Mouse (Mus musculus): ENCODE measurements around the gene Pnmal1.

The Pnmal1 gene

DNA sequence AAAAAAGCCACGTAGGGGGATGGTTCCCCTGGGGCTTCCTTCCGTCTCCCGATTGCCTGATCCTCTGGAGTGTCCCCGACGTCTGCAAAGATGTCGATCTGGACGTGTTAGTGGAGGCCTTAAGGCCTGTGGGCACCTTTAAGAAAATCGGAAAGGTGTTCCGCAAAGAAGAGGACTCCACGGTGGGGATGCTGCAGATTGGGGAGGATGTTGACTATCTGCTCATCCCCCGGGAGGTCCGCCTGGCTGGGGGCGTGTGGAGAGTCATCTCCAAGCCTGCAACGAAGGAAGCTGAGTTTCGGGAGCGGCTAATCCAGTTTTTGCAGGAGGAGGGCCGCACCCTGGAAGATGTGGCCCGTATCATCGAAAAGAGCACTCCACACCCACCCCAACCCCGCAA is 34.9 kb downstream of the Pnmal1 start:
- no peak for DNase-seq (ENCODE audit: extremely low read depth, low read depth)

DNA sequence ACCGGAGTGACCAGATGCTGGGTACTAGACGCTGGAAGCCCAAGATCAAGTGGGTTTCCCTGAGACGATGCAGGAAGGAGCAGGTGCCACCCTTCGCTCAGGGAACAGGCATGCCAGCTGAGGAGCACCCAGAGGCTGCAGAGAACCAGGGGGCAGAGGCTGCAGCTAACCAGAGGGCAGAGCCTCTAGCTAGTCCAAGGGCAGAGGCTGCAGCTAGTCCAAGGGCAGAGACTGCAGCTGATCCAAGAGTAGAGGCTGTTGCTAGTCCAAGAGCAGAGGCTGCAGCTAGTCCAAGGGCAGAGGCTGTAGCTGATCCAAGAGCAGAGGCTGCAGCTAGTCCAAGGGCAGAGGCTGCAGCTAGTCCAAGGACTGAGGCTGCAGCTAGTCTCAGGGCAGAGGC is 35.9 kb downstream of the Pnmal1 start:
- no peak for DNase-seq (ENCODE audit: extremely low read depth, low read depth)

DNA sequence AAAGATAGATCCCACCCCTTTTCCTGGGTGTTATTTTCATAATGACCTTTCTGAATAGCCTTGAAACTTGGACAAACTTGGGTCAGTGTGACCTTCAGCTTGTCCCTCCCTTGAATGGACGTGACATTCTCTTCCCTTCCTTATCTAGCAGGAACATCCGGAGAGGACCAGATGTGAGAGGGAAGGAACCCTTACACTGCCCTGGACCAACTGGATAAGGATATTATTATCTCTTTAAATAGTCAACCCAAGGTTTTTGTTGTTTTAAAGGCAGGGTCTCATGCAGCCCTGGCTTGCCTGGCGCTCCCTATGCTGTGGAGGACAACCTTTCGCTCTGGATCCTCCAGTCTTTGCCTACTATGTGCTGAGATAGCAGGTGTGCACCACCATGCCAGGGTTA is 39.8 kb downstream of the Pnmal1 start:
- DNase-seq (ENCODE audit: extremely low read depth, low read depth), result peak; percentile 49

DNA sequence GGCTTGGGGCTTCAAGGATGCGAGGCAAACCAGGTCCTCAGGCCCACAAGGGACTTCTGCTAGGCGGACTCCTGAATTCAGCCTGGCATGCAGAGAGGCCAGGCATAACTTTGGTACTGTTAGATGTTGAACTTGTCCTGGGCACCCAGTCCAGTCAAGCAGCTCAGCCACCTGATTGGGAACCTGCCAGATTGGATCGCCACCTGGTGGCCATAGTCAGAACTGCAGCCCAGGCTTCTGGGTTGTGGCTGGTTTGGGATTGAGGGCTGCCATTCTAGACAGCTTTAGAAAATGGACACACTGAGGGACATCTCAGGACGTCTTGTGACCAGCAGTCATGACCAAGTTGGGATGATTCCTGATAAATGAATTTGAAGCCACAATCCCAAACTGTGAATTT is 40.2 kb downstream of the Pnmal1 start:
- DNase-seq (ENCODE audit: extremely low read depth, low read depth), result peak; percentile 46

DNA sequence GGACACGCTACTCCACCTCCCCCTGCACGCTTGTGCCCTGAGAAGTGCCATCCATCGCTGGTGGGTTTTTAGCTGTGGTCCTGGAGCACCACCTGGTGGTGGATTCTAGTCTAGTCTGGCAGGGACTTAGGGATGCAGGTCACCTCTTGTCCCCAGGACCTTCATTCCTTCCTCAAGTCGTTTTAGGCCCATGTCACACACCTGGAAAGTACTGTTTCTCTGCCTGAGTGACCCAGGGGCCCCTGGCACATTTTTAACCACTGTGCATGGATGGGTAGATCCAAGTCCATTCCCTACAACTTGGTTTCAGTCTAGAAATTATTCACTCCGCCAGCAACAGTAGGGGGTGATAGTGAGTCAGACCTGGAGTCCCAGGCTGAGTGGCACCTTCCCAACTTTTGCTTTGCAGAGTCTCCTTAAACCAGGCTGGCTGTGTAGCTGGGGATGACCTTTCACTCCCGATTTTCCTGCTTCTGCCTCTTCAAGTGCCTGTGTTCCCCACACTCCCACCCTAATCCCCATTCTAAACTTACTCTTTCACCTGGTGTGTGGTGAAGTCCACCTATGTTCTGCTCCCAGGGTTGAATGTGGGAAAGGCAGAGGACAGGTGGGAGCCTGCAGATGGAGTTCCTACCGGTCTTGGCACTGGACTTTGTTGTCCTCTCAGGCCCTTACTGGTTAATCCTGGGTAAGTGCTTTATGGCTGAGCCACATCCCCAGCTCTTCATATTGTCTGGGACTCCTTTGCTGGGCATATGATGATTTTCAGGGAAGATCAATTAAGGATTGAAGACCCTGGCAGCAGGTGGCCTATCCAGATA is 43.1 kb downstream of the Pnmal1 start:
- peak; percentile 58 for DNase-seq (ENCODE audit: extremely low read depth, low read depth)

DNA sequence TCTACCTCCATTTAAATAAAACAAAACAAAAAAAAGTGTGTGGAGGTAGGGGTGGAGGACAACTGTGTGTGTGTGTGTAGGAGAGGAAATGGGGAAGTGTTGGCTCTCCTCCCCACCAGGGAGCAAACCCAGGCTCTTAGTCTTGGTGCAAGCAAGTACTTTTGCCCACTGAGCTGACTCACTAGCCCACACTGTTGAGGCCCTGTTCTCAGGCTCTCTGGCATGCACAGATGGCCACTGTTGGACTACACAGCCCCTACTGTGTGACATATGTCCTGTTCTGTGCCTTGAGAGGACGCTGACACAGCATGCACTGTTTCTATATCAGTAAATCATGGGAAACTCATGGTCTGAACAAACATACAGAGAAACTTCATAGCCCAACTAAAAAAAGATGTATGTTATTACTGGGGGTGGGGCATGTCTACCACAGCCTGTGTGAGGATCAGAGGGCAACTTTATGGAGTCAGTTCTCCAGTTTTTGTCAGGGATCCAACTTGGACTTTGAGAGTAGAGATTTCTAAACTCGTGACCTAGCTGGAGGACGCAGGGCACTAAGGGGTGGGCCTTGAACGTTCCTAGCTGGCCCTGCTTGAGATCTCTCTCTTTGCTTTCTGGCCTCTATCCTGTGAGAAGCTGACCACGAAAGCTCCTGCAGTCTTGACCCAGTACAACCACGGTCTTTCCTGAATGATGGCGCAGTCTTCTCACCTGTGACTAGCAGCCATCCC is 43.9 kb downstream of the Pnmal1 start:
- peak; percentile 46 for DNase-seq (ENCODE audit: extremely low read depth, low read depth)

DNA sequence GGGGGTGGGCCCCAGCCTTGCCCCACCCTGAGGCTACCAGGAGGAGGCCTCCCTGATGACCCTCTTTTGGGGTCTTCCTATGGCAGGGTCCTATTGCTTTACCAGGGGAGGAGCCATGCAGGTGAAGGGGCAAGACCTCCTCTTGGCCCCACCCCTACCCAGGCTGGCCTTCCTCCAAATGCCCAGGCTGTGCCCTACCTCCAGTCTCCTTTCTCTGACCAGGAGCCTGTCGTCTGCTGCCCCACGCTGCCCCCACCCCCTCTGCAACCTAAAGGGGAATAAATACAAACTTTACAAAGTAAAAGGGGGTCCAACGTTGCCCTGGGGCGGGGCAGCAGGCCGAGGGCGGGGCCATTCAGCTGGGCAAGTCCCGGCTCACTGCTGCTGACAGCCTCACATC is 45.2 kb downstream of the Pnmal1 start:
- DNase-seq (ENCODE audit: extremely low read depth, low read depth), result no peak

DNA sequence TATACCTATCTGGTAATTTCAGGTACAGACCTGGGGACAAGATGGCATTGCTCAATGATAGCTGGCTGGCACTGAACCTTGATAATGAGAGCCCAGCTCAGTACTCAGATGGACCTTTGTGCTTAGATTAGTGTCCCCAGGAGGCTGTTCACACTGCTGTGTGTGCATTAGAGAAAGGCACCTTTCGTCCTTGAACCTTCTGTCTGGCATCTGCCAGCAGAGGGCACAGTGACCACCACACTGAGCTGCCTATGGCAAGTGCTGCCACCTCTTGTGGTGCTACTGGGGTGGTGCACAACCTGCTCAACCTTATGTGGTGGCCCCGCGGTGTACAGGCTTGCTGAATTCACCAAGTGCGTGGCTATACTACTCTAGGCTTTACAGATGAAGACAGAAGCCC is 47.8 kb downstream of the Pnmal1 start:
- DNase-seq (ENCODE audit: extremely low read depth, low read depth), result no peak

DNA sequence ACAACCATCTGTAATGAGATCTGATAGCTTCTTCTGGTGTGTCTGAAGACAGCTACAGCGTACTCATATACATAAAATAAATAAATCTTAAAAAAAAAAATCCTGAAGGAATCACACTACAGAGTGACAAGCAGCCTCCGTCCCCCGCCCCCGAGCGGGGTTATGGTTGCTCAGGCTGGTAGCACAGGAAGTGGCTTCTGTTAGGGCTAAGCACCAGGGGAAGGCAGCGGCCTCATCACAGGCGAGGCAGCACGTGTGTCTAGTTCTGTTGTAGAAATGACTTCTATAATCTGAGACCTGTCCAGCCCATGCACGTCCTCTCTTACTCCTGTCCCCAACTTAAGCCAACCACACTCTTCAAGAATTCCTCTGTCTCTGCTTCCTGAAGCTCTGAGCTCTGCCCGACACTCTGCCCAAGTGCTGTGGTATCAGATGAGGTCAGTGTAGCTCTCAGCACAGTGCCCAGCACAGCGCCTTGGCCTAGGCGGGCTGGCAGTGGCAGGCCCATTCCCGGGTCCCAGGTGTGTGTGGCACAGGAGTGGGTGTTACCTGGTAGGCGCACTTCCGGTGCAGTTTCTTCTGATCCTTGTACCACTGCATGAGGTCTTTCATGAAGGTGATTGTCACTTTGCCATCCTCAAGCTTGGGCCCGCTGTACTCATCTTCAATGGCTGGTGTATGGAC is 50.0 kb downstream of the Pnmal1 start:
- DNase-seq (ENCODE audit: extremely low read depth, low read depth), result no peak

DNA sequence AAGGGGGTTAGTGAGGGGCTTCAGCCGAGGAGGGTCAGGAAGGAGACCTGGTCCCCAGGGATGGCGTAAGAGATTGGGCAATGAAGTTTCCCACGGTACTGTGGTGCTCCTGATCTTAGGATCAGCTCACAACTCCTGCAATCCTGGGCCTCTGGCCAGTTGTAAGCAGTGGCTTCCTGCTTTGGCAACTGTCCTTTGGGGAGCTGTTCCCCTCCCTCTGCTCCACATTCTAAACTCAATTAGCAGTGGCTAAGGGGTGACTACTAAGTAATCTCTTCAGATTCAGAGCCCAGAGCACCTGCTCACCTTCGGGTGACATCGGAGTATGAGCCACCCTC is 50.5 kb downstream of the Pnmal1 start:
- no peak for DNase-seq (ENCODE audit: extremely low read depth, low read depth)

DNA sequence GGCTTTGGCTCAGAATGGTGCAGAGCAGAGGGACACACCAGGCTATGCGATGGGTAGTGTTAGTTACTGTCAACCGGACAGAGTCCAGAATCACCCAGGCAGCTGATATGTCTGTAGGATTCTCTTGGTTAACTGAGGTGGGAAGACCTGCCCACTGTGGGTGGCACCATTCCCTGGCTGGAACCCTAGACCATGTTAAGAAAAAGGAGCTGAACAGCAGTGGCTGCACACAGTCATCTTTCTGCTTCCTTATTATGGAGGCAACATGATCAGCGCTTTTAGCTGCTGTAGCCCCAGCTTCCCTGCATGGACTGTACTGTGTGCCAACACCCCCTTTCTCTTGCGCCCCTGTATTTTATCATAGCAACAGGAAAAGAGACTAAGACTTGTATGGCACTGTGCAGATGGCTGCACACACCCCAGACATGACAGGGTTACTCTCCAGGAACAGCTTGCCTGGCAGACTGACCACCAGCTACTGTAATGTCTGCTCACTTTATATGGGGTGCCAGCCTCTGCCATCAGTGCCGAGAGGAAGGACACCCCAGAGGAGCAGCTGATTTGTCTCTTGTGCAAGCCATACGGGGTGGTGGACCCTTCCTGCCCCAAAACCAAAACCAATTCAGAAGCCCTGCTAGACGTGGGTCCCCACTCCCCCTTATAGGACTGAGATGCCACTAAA is 52.6 kb downstream of the Pnmal1 start:
- no peak for DNase-seq (ENCODE audit: extremely low read depth, low read depth)
